Mouse (Mus musculus) kidney, adult 8-10 months (tissue): Measurements from ENCODE around the gene Gm973.

Experiments used
- DNase-seq, 2 experiments: peaks; one replicate each; pipeline ENCODE4 v3.0.0; 2022

Gene Gm973

GRCm38 (mm10) chr1:59543911-59544310 is 27.8 kb downstream of the Gm973 start:
- no peak for DNase-seq

GRCm38 (mm10) chr1:59548486-59548885 is 32.4 kb downstream of the Gm973 start:
- DNase-seq, result no peak

GRCm38 (mm10) chr1:59549036-59549675 is 33.1 kb downstream of the Gm973 start:
- no peak for DNase-seq

- DNase-seq, result peak; percentile 10 to 20
Observed at GRCm38 (mm10) chr1:59550227-59550626, 34.2 kb downstream of the Gm973 start.

GRCm38 (mm10) chr1:59550996-59551395 is 34.9 kb downstream of the Gm973 start:
- DNase-seq, result no peak

GRCm38 (mm10) chr1:59553708-59554107 is 37.6 kb downstream of the Gm973 start:
- DNase-seq, result no peak

- no peak for DNase-seq
Observed at GRCm38 (mm10) chr1:59563581-59563980, 47.5 kb downstream of the Gm973 start.

- DNase-seq, result no peak
Observed at GRCm38 (mm10) chr1:59565804-59566203, 49.7 kb downstream of the Gm973 start.

GRCm38 (mm10) chr1:59566281-59566680 is 50.2 kb downstream of the Gm973 start:
- no peak for DNase-seq

- no peak for DNase-seq
Observed at GRCm38 (mm10) chr1:59566926-59567325, 50.9 kb downstream of the Gm973 start.

GRCm38 (mm10) chr1:59567521-59567920 is 51.5 kb downstream of the Gm973 start:
- no peak for DNase-seq

- no peak for DNase-seq
Observed at GRCm38 (mm10) chr1:59568283-59568682, 52.2 kb downstream of the Gm973 start.

GRCm38 (mm10) chr1:59569301-59569700 is 53.2 kb downstream of the Gm973 start:
- no peak for DNase-seq

GRCm38 (mm10) chr1:59570767-59571166 is 54.7 kb downstream of the Gm973 start:
- no peak for DNase-seq

- DNase-seq, result no peak
Observed at GRCm38 (mm10) chr1:59571502-59571901, 55.4 kb downstream of the Gm973 start.

- no peak for DNase-seq
Observed at GRCm38 (mm10) chr1:59573843-59574242, 57.8 kb downstream of the Gm973 start.

- DNase-seq, result no peak
Observed at GRCm38 (mm10) chr1:59574262-59575187, 58.5 kb downstream of the Gm973 start.

GRCm38 (mm10) chr1:59578770-59579169 is 62.7 kb downstream of the Gm973 start:
- DNase-seq, result no peak

GRCm38 (mm10) chr1:59579327-59579726 is 63.3 kb downstream of the Gm973 start:
- DNase-seq, result no peak

GRCm38 (mm10) chr1:59580131-59580751 is 64.2 kb downstream of the Gm973 start:
- no peak for DNase-seq

GRCm38 (mm10) chr1:59580880-59581279 is 64.8 kb downstream of the Gm973 start:
- no peak for DNase-seq

GRCm38 (mm10) chr1:59584656-59585410 is 68.8 kb downstream of the Gm973 start:
- DNase-seq, result peak; percentile 42 to 62

GRCm38 (mm10) chr1:59589271-59589670 is 73.2 kb downstream of the Gm973 start:
- DNase-seq, result no peak
